Mouse (Mus musculus): Measurements from ENCODE around the gene Syn3.
"Not testable (repeated sequence)": the region's sequence is repeated elsewhere in the genome, so short reads cannot be mapped to it uniquely, and the experiment has no call there.

Gene Syn3

DNA sequence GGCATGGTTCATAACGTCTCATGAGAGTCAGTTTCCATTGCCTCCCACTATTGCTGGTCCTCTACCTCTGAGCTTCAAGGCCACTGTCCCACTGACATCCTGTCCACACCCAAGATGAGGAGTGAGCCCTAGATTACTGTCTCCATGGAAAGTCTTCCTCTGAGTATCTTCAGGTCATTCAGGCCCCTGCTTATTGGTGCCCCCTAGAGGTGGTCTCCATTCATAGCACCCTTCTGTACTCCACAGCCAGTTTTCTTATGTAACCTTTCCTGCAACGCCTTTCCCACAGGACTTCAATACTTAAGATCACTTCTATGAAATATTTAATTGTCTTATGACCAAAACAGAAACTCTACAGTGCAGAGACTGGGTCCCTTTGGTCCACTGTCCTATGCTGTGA lies 80.4 kb downstream of the Syn3 start:
- no peak for DNase-seq (ENCODE audit: low spot score in 2 of 2)

DNA sequence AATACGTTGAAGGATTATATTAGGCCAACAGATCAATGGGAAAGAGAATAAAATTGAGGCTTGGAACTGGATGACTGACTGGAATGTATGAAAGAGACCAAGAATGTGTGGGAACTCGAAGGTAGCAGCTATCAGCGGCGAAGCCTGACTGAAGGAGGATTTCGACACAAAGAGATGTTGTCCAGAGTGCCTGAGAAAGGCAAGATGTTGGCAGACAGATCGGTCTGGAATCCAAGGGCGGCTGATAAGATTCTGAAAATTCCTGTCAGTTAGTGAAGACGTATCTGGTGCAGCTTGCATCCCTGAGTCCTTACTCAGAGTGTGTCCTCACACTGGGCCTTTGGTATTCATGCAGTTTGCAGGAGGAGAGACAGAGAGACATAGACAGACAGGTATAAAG lies 81.9 kb downstream of the Syn3 start:
- DNase-seq (ENCODE audit: low spot score in 2 of 2): no peak

DNA sequence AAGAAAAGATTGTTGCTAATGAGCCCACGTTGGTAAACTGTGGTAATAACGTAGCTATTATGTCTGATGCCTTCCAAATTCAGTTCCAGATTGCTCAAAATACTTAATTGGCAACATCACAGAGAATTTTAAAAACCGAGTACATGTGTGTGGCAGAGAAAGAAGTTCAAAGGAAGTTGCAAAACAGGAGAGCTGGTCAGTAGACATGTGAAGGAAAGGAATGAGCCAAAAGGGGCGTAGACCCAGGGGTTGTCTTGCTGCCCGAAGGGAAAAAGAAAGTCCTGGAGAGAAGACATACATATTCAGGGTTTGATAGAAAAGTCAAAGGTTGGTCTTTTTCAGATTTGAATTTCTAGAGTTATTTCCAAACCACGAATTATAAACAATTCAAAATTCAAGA lies 87.8 kb downstream of the Syn3 start:
- no peak for DNase-seq (ENCODE audit: low spot score in 2 of 2)

DNA sequence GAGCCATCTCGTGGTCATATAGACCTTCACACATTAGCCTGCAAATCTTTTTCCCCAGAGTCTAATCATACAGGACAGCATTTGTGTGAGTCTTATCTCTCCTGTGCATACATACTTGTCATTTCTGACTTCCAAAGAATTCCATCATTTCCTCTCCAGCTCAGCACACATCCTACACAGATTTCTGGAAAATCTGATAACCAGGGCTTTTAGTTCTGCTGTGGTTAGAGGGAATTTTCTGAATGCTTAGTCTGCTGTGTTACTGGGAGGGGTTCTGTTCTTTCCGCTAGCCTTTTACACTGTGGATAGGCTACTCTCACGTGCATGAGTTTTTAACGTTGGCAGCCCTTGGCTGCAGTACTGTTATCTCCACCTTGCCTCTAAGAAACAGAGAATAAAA lies 91.7 kb downstream of the Syn3 start:
- DNase-seq (ENCODE audit: low spot score in 2 of 2): no peak

DNA sequence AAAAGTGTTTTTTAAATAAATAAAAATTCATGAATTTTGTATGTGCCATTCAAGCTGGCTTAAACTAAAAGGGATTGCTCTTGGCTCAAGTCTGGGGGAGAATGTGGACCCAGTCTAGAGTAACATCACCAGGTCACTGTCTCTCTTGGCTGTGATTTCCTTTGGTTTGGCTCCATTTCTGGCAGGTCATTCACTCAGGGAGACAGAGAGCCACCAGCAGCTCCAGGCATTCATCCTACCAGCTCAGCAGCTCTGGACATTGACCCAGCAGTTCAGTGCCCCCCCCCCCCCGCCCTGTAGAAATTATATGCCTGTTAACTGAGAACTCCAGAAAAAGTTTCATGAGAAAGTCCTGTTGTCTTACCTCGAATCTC lies 100.4 kb downstream of the Syn3 start:
- DNase-seq (ENCODE audit: low spot score in 2 of 2): no peak

DNA sequence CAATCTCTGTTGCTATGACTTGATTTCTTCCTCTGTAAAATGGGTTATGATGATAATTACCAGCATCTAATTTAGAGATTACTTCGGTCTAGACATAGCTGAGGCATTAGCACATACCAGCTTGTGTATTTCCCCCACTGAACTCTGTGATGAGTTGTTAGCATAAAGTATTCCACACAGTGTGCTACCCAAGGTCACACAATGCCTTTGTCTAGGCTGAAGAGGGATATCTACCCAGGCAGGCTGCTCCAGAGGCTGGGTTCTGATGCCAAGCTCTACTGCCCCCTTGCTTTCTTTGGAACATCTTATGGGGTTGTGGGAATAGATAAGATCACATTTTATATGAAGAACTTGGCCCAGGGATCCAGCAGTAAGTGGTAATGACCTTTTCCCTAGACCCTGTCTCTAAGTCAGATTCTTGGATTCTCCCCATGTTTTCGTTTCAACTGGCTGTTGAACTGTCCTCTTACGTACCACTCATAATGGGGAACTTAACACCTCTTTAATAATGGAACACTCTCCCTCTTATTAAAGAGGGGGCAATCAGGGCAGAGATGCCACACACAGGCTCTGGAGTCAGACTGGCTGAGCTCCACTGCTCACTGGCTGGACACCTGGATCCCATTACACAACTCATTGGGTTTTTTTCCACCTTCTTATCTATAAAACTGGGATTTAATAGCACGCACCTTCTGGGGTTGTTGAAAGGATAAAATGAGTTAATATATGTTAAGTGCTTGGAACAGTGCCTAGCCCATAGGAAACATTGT lies 100.9 kb downstream of the Syn3 start:
- no peak for DNase-seq (ENCODE audit: low spot score in 2 of 2)

DNA sequence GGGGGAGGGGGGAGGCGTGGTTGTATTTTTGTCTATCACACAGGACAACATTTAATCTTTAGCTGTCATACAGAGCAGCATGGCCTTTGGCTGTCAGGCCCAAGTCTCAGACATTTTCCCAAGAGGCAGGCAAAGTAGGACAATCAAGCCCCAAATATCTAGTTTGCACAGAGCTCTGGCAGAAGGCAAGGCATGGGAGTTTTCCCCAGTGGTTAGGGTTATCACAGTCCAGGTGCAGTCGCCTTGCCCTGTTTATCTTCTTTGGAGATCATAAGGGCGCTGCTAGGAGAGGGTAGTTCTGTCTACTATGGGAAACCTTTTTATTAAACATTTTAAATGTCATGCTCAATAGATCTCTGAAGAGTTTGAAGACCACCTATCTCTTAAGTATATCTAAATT lies 106.3 kb downstream of the Syn3 start:
- no peak for DNase-seq (ENCODE audit: low spot score in 2 of 2)

DNA sequence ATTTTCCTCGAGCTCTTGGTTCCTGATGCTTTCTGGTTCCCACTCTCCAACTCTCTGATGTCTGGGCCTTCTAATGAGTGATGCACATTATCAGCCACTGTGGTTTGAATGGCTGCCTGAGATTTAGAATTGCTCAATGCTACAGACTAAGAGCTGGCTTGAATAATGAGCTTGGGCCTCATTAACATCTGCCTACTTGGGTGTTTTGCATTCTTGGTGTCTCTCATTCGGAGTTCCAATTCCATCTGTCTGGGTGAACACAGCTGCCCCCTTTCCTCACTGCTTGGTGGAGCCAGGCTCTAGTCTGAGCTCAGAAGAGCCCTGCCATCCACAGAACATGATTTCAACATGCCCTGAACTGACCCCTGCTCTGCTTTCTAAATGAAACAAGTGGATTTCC lies 108.8 kb downstream of the Syn3 start:
- DNase-seq (ENCODE audit: low spot score in 2 of 2): no peak

DNA sequence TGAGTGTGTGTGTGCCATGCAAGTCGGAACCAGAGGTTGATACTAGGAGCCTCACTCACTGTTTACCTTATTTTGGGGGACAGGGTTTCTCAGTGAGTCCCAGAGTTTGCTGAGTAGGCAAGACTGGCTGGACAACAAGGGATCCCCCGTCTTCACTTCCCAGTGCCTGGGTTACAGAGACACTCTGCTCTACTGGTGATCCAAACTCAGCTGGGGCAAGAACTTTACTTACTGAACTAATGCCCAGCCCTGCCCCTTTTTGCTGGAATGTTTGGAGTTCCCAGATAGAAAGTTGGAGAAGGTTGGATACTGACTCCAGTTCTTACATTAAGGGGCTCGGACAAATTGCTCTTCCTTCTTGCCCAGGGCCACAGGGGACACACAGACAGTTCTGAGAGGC lies 109.3 kb downstream of the Syn3 start:
- DNase-seq (ENCODE audit: low spot score in 2 of 2): no peak

DNA sequence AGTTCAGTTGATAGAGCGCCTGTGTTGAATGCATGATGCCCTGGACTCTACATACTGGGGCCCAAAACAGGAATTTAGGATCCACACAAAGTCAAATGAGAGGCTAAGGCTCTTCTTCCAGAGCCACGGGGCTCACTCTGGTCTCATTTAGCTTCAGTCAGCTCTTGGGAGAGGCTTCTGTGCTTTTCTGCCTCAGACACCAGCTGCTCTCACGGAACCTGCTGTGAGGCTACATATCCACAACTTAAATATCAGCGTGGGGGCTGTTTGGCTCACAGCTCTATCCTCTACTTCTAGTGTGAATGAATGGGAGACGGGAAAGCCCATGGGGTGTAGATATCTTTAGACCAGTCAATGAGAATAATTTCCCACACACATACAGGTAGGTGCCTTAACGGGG lies 109.9 kb downstream of the Syn3 start:
- DNase-seq (ENCODE audit: low spot score in 2 of 2): no peak

DNA sequence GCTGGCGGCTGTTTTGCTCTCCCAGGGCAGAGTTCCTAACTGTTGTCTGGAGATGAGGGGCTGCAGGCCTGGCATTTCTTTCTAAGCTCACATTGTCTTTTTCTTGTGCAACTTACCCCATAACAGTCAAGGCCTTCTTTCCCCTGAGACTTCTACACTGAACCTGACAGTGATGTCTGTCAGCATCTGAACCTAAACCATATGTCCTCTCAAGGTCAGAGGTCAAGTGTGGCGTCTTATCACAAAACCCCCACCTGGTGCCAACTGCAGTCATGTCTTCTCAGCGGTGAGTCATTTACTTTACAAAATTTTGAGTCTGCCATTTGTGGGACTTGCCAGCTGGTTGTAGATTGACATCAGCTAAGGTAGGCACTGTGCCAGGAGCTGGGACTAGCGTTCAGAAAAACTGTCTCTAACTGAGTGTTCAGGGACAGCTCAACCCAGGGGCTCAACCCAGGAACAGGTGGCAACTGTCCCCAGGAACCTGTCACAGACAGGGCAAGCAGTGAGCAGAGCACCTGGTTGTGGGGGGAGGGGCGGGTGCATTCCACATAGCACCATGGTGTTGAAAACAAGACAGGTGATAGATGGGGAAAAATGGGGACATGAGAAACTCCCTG lies 110.8 kb downstream of the Syn3 start:
- no peak for DNase-seq (ENCODE audit: low spot score in 2 of 2)

DNA sequence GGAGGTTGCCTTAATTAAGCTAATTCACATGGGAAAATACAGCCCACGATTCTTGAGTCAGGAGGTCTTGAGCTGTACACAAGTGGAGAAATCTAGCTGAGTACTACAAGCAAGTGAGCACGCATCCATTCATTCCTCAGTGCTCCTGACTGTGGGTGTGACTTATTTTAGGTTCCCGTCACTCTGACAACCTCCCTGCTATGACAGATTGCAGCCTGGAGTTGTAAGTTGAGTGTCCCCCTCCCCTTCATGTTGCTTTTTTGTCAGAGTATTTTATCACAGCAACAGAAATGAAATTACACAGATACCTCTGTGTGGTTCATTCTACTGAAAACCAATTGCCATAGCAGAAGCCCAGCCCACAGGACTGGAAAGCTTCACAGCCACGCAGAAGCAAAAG lies 112.5 kb downstream of the Syn3 start:
- no peak for DNase-seq (ENCODE audit: low spot score in 2 of 2)

DNA sequence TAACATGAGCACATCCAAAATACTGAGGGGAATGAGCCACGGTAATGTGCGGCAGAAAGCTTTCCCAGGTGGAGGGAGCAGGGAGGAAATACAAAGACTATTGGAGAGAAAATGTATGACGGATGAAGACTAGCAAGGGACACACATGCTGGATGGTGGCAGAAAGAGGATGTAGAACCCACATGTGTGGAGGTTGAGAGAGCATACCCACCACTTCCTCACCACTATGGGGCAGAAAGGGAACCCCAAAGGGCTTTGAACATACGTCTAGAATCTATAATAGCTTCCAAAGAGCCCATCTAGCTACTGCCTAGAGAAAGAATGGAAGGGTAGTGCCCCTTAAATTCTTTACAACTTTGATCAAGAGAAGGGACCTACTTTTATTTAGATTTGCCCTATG lies 113.0 kb downstream of the Syn3 start:
- DNase-seq (ENCODE audit: low spot score in 2 of 2): no peak

DNA sequence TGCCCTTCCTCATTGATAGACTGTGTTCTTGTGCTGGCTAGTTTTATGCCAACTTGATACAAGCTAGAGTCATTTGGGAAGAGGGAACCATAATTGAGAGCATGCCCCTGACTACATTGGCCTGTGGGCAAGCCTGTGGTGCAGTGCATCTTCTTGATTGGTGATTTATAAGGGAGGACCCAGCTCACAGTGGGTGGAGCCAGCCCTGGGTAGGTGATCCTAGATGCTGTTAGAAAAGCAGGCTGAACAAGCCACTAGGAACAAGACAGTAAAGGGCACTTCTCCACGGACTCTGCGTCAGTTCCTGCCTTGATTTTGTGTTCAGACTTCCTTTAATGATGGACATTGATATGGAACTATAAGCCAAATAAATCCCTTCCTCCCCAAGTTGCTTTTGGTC lies 114.0 kb downstream of the Syn3 start:
- DNase-seq (ENCODE audit: low spot score in 2 of 2): no peak

DNA sequence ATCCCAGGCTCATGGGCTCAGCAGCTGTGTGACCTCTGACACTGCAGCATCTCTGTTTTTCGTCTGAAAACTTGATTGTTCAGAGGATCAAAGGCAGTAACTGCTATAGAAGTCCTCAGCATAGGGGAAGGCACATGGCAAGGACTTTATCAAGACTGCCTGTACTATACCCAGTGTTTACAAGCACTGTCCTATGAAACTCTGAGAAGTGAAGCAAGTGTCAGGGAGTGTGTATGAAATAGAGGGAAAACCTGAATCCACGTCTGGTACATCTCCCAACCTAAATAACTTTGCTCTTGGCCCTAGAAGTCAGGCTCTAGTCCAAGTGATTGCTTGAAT lies 116.8 kb downstream of the Syn3 start:
- no peak for DNase-seq (ENCODE audit: low spot score in 2 of 2)

DNA sequence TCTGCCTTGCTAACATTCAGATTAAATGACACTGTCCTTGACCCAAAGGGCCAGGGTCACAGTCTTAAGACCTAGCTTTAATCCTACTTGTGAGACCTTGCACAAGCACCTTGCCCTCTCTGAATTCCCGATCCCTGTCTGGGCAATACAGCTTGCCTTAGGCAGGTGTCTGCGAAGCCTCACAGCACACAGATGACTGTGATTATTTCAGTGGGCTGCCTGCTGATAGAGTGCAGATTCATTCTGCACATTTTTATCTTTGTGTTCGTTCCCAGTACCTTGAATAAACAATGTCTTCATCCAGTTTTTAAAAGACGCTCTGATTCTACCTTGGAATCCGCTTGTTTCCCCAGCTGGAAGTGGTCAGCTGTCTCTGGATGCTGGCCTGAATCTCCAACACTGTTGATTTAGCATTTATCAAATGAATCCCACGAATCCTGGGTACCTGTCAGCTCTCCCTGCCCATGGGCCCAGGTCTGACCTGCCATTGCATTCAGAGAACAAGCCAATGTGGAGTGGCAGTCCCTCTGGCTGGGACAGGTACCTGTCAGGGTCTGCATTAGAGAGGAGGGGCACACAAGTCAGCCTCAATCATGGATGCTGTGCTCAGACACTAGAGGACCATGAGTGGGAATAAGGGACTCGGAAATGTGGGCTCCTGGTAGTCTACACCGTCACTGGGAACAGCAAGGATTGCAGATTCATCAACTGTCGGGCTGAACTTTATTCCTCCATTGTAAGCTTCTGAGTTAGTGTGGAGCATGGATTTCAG lies 117.4 kb downstream of the Syn3 start:
- no peak for DNase-seq (ENCODE audit: low spot score in 2 of 2)

DNA sequence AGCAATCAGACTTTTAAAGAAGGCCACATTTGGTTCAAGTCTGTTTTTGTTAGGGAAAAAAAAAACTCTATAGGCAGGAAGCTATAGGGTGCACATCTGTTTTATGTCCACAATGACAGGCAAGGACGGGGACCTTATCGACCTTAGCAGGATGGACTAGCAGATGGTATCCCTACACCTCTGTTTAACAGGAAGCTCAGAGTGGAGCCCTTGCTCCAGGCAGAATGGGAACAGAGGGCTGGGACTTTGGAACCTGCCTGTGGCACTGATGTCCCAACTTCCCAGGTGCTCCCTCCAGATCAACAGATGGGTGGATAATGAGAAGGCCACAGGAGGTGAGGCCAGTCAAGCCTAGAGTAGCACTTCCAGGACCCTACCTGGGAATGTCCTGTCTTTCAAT lies 118.1 kb downstream of the Syn3 start:
- DNase-seq (ENCODE audit: low spot score in 2 of 2): no peak

DNA sequence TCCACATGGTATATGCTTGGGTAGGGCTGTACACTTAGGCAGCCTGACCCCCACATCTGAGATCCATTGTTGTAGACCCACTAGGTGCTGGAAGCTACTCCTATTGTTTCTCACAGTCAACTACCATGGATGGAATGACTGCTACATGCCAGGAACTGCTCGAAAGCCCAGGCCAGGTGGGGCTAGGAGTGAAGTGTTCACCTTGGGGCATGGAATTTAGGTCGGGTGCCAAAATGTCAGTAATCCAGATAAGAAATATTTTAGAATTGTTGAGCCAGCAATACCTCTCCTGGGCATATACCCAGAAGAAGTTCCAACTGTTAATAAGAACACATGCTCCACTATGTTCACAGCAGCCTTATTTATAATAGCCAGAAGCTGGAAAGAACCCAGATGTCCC lies 119.9 kb downstream of the Syn3 start:
- not testable (repeated sequence) for DNase-seq (ENCODE audit: low spot score in 2 of 2)

DNA sequence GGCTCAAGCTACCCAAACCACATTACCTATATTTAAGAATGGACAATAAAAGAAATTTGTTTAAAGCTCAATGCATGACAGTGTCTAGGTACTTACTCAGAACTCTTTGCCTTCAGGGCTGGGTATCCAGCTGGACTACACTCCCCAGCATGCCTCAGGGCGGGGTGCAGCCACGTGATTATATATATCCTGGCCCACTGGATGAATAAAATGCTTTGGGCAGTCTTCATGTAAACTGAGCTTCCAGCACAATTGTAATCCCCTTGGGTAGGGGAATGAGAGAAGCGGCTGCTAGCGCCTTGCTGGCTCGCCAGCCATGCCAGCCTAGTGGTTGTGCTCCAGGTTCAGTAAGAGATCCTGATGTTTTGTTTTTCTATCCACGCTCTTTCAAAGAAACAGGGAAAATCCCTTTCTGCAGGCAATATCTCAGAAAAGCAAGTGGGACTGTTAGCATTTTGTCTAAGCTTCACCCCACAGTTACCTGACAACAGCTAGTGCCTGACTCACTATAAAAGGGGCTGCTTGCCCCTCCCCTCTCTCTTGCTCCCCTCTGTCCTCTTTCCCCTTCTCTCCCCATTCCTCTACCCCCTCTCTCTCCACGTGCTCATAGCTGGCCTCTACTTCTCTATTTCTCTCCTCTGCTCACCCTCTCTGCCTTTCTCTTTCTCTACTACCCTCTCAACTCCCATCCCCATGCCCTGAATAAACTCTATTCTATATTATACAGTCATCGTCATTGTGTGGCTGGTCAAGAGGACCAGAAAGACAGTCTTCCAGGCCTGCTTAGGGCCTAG lies 122.1 kb downstream of the Syn3 start:
- no peak for DNase-seq (ENCODE audit: low spot score in 2 of 2)

DNA sequence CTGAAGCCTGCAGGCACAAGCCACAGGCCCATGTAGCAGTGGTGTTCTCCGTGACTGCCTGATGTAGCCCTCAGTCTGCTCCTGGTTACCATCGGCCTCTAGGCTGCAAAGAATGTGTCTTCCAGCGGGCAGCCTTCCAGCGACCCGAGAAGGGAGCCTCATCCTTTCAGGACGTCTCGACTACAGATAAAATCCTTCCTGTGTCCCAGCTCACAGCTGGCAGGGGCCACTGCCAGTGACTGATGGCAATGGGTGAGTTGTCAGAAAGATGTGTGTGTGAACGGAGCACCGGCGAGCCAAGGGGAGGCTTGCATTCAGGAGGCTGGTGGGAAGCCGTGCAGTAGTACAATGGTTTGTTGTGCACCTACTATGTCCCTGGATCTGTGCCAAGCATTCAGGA lies 122.8 kb downstream of the Syn3 start:
- DNase-seq (ENCODE audit: low spot score in 2 of 2): no peak

DNA sequence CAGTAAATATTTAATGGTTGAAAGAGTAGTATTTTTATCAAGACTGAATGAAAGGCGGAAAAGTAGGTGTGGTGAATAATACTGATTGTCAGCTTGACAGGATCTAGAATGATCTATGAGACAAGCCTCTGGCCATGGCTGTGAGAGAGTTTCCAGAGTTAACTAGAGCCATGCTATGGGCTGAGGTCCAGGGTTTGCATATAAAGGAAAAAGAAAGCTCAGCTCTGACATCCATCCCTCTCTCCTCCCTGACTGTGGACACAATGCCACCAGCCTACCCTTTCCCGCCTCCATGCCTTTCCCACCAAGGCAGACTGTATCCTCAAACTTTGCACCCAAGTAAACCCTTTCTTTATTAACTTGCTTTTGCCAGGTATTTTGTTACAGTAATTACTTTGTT lies 124.6 kb downstream of the Syn3 start:
- no peak for DNase-seq (ENCODE audit: low spot score in 2 of 2)

DNA sequence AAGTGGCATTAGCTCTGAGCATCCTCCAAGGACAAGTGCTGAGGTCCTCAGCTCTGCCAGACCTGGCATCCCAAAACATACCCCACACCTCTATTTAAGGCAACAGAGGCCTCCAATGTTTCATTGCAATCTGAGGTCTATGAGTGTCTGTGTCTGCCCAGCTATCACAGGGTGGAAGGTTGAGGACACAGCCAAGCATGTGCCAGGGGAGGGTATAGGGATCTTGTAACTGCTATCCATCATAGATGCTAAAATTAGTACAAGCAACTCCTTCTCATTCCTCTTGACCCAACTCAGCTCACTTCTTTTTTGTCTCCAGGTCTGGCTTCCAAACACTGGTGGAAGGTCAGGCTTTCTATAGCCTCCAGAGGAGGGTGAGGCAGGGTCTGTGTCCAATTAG lies 127.1 kb downstream of the Syn3 start:
- DNase-seq (ENCODE audit: low spot score in 2 of 2): no peak

DNA sequence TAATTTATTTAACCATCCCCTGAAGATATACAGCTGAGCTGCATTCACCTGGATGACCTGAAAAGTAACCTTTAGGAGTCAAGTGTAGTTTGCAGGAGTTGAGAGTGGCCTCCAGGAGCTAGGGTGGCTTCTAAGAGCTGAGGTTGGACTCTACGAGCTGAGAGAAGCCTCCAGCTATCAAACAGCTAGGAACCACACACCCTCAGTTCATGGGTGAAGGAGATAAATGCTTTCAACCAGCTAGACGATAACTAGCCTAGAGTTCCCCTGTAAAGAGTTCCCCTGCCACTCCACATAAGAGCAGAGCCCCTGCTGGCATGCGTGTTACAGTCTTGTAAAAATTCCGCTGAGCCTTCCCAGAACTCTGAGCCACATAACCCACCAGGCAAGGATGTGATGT lies 129.3 kb downstream of the Syn3 start:
- no peak for DNase-seq (ENCODE audit: low spot score in 2 of 2)

Measured in spleen, postnatal 14 days (tissue).